Mouse (Mus musculus): ENCODE data around the gene Dnajc5g.

DNA sequence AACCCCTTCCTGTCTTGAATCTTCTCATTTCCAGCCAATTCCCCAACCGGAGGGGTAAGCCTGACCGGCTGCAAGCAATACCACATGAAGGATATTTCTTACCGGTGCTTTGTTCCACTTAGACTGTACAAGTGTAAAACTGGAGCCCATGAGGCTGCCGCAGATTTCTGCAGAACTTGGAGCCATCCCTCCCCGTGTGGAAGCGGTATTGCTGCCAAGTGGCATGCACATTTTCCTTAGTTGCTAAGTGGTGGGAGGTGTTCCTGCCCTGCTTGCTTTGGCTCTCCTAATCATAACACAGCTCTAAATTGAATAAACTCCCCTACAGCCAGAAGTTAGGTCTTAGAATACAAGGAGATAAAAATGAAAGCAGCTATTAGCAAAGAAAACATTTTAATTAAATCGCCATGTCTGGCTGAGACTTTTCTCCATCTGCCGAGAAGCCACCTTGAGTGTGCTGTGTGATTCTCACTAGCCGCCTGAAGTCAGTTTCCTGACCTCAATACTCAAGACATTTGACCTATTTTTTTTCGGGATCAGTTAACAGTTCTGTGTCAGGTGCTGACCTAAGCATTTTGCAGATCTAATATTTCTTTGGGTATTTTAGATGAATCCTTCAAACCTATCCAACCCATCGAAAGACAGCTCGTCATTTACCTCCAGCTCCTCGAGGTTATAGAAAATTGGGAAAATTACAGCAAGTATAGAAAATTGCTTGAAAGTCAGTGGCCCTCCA, 25.9 kb upstream of the Dnajc5g start:
- no peak for TF ChIP-seq CTCF (IDR thresholded peaks at IDR 0.05; ENCODE audit: borderline replicate concordance, control insufficient read depth, extremely low read depth, insufficient read depth, low read length, poor library complexity)
- no peak for TF ChIP-seq POLR2A (IDR thresholded peaks at IDR 0.05; ENCODE audit: control insufficient read depth, extremely low read depth, insufficient read depth, low read length, poor library complexity)

Data from thymus, adult 2 months (tissue).